Comparison of ENCODE assay signal across 8 mouse cellular contexts in genomic region chr13:50418421-50418820, GRCm38 (mm10). TPM values are rescaled to one million over a fixed set of nuclear protein-coding genes. Genes with fewer than 3 reads are reported as not detected.
DNase-seq lines count a peak whose midpoint lies in the region; ATAC-seq and TF ChIP-seq lines count a peak whose summit lies in the region.

No protein-coding gene starts in this region.

- WGBS in embryonic facial prominence, embryonic 13.5 days = 40% methylated on average over 3 of the region's 3 CpGs
- WGBS in limb, embryonic 10.5 days = 51% methylated on average over 3 of the region's 3 CpGs
- 47% methylated on average over 3 of the region's 3 CpGs for WGBS in neural tube, embryonic 14.5 days

- H3K9me3 ChIP-seq in embryonic facial prominence, embryonic 13.5 days = no peaks in the 10 kb centered on the region
- H3K9me3 ChIP-seq in limb, embryonic 10.5 days (replicated peaks) = no peaks in the 10 kb centered on the region
- H3K9me3 ChIP-seq in neural tube, embryonic 14.5 days (ENCODE audit: control insufficient read depth, low read length) = no peaks in the 10 kb centered on the region

- H3K36me3 ChIP-seq in embryonic facial prominence, embryonic 13.5 days = peaks cover 28% of the 10 kb centered on the region
- peaks cover 32% of the 10 kb centered on the region for H3K36me3 ChIP-seq in limb, embryonic 10.5 days
- H3K36me3 ChIP-seq in neural tube, embryonic 14.5 days (ENCODE audit: control insufficient read depth, insufficient read depth, low read length) = peaks cover 19% of the 10 kb centered on the region

- H3K4me1 ChIP-seq in embryonic facial prominence, embryonic 13.5 days = peaks cover 11% of the 10 kb centered on the region
- H3K4me1 ChIP-seq in limb, embryonic 10.5 days = peaks cover 13% of the 10 kb centered on the region
- H3K4me1 ChIP-seq in neural tube, embryonic 14.5 days (ENCODE audit: control insufficient read depth, insufficient read depth, low read length) = peaks cover 11% of the 10 kb centered on the region; the same call in 1 of the 2 replicates

- H3K9ac ChIP-seq in embryonic facial prominence, embryonic 13.5 days = peak overlapping the region; percentile 92
- H3K9ac ChIP-seq in neural tube, embryonic 14.5 days (replicated peaks; ENCODE audit: low read depth, low read length) = peak overlapping the region; percentile 77; the same call in 1 of the 2 replicates

- peak overlapping the region; percentile 67 for H3K4me3 ChIP-seq in left cerebral cortex, adult 2 months
- peak overlapping the region; percentile 84 for H3K4me3 ChIP-seq in embryonic facial prominence, embryonic 13.5 days
- peak overlapping the region; percentile 77 for H3K4me3 ChIP-seq in limb, embryonic 10.5 days
- peak overlapping the region; percentile 69 for H3K4me3 ChIP-seq in neural tube, embryonic 14.5 days (ENCODE audit: low read depth, low read length)

- H3K27me3 ChIP-seq in embryonic facial prominence, embryonic 13.5 days = no peaks in the 10 kb centered on the region
- H3K27me3 ChIP-seq in limb, embryonic 10.5 days (ENCODE audit: low read depth, poor library complexity, severe bottlenecking) = no peaks in the 10 kb centered on the region
- no peaks in the 10 kb centered on the region for H3K27me3 ChIP-seq in neural tube, embryonic 14.5 days (ENCODE audit: control insufficient read depth, insufficient read depth, low read length)

- DNase-seq in left cerebral cortex, adult 2 months (ENCODE audit: extremely low spot score in 1 of 2, low spot score in 2 of 2) = no peak
- DNase-seq in left cerebral cortex, adult 18-20 months (ENCODE audit: low spot score in 2 of 2) = no peak
- DNase-seq in limb, embryonic 10.5 days (ENCODE audit: low spot score) = no peak
- no peak for DNase-seq in gastrocnemius, postnatal 36 days
- no peak for DNase-seq in left cerebral cortex, adult 8-10 months (ENCODE audit: low spot score in 2 of 2)
- no peak for DNase-seq in yolk sac, embryonic 10.5 days (ENCODE audit: low spot score)

- peak overlapping the region; percentile 61 for H3K4me2 ChIP-seq in embryonic facial prominence, embryonic 13.5 days
- H3K4me2 ChIP-seq in neural tube, embryonic 14.5 days (ENCODE audit: low read depth, low read length) = peak overlapping the region; percentile 62

- intact Hi-C loops in left cerebral cortex, adult 2 months (cut with DNase I) = no loop called here
- intact Hi-C loops in gastrocnemius, postnatal 36 days (cut with DNase I) = no loop called here

- TF ChIP-seq CTCF in left cerebral cortex, adult 2 months (IDR thresholded peaks at IDR 0.05) = no peak

- no peak for ATAC-seq in embryonic facial prominence, embryonic 13.5 days (ENCODE audit: insufficient number of reproducible peaks, insufficient read depth, low FRiP score, low TSS enrichment, low read depth)
- ATAC-seq in neural tube, embryonic 14.5 days (ENCODE audit: low read depth) = 0 out of 2 replicates have a peak, but pooled peaks have one; percentile 9

- H3K27ac ChIP-seq in left cerebral cortex, adult 2 months = no peak overlapping the region
- no peak overlapping the region for H3K27ac ChIP-seq in embryonic facial prominence, embryonic 13.5 days
- H3K27ac ChIP-seq in limb, embryonic 10.5 days = peak overlapping the region; percentile 90; the same call in 1 of the 2 replicates
- no peak overlapping the region for H3K27ac ChIP-seq in neural tube, embryonic 14.5 days (ENCODE audit: low read depth, low read length)

RNA-seq across cellular contexts. Expression of gene Fbxw17, which starts 0.8 kb away (rescaled TPM):
- 10 to 100 TPM; 14.4 to 15.1 TPM for total RNA-seq in left cerebral cortex, adult 2 months (2021)
- 10 to 100 TPM; 13.6 to 17.3 TPM for total RNA-seq in left cerebral cortex, adult 18-20 months (2021)
- polyA plus RNA-seq in embryonic facial prominence, embryonic 13.5 days (2015; fragmentation: Nextera tagmentation; extraction: Ambion mirVana) = 32.6 and 40.4 TPM in 2 replicates
- polyA plus RNA-seq in limb, embryonic 10.5 days (2016; fragmentation: Nextera tagmentation; extraction: Ambion mirVana) = 26.1 and 33.7 TPM in 2 replicates
- 30.7 and 37.8 TPM in 2 replicates for polyA plus RNA-seq in neural tube, embryonic 14.5 days (2014; fragmentation: Nextera tagmentation; extraction: Ambion mirVana)
- 1 to 10 TPM; 2.1 to 2.9 TPM for total RNA-seq in gastrocnemius, postnatal 36 days (2021)
- 10 to 100 TPM; 12.8 to 16.6 (median 15.0) TPM for total RNA-seq in left cerebral cortex, adult 8-10 months (2022)

RNA-seq across cellular contexts. Expression of gene Gm47429, which starts 25.3 kb away (rescaled TPM):
- total RNA-seq in left cerebral cortex, adult 2 months (2021) = not detected
- total RNA-seq in left cerebral cortex, adult 18-20 months (2021) = not detected
- not detected in 2 replicates for polyA plus RNA-seq in embryonic facial prominence, embryonic 13.5 days (2015; fragmentation: Nextera tagmentation; extraction: Ambion mirVana)
- polyA plus RNA-seq in limb, embryonic 10.5 days (2016; fragmentation: Nextera tagmentation; extraction: Ambion mirVana) = not detected in 2 replicates
- not detected in 2 replicates for polyA plus RNA-seq in neural tube, embryonic 14.5 days (2014; fragmentation: Nextera tagmentation; extraction: Ambion mirVana)
- total RNA-seq in gastrocnemius, postnatal 36 days (2021) = not detected
- not detected for total RNA-seq in left cerebral cortex, adult 8-10 months (2022)

RNA-seq across cellular contexts. Expression of gene Nutm2, which starts 48.7 kb away (rescaled TPM):
- total RNA-seq in left cerebral cortex, adult 2 months (2021) = not detected
- total RNA-seq in left cerebral cortex, adult 18-20 months (2021) = not detected
- not detected in 2 replicates for polyA plus RNA-seq in embryonic facial prominence, embryonic 13.5 days (2015; fragmentation: Nextera tagmentation; extraction: Ambion mirVana)
- polyA plus RNA-seq in limb, embryonic 10.5 days (2016; fragmentation: Nextera tagmentation; extraction: Ambion mirVana) = not detected in 2 replicates
- polyA plus RNA-seq in neural tube, embryonic 14.5 days (2014; fragmentation: Nextera tagmentation; extraction: Ambion mirVana) = not detected in 2 replicates
- not detected for total RNA-seq in gastrocnemius, postnatal 36 days (2021)
- total RNA-seq in left cerebral cortex, adult 8-10 months (2022) = not detected
